Mouse (Mus musculus): ENCODE data around the gene Pold2. TPM values are rescaled to one million over a fixed set of nuclear protein-coding genes. Genes with fewer than 3 reads are reported as not detected.

Gene Pold2
- polyA plus RNA-seq, 1 experiment from 2014 or later = 105 TPM

DNA sequence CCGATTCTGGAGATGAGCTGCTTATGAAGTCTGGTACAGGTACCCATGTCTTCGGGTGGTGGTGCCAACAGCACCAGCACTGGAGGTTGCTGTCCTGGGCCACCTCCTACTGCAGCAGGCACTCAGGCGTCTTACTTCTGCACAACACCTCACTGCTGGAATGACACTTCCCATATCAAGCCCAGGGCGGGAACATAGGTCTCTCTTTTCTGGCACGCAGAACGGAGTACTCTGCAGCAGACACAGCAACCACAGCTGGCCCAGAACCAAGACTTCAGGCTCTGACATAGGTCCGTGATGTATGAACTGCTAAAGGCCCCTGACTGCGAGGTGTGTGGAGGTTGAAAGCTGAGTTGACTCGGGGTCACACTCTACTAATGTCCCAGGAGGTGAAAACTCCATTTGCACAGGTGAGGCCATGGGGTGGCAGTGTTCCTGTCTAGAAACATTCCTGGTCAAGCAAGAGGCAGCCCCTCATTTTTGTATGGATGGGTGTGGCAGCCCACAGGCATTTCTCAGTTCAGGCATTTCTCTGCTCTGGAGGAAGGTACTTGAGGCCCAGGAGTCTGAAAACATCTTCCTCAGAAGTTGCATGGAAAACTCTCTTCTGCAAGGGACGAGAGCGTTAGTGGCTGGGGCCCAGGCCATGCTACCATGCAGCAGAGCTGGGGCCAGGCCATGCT is 49.4 kb downstream of the Pold2 start:
- Histone ChIP-seq H3K9me3 (replicated peaks; ENCODE audit: control insufficient read depth, low read length) (no peaks in the 10 kb centered on the region), H3K4me3 (ENCODE audit: low read depth, low read length) (no peak overlapping the region), H3K27ac (replicated peaks; ENCODE audit: low read depth, low read length) (no peak overlapping the region), H3K36me3 (replicated peaks; ENCODE audit: control insufficient read depth, insufficient read depth, low read depth, low read length) (no peaks in the 10 kb centered on the region), H3K27me3 (ENCODE audit: control insufficient read depth, insufficient read depth, low read length) (no peaks in the 10 kb centered on the region), H3K9ac (replicated peaks; ENCODE audit: low read length) (no peak overlapping the region), H3K4me2 (ENCODE audit: low read depth, low read length) (no peak overlapping the region), H3K4me1 (ENCODE audit: control insufficient read depth, insufficient read depth, low read length) (no peaks in the 10 kb centered on the region)
- ATAC-seq (replicated peaks; ENCODE audit: insufficient number of reproducible peaks, low FRiP score, low TSS enrichment, low read depth) = no peak
- 87% methylated on average over 11 of the region's 11 CpGs for WGBS
- DNase-seq (ENCODE audit: low spot score) = no peak

DNA sequence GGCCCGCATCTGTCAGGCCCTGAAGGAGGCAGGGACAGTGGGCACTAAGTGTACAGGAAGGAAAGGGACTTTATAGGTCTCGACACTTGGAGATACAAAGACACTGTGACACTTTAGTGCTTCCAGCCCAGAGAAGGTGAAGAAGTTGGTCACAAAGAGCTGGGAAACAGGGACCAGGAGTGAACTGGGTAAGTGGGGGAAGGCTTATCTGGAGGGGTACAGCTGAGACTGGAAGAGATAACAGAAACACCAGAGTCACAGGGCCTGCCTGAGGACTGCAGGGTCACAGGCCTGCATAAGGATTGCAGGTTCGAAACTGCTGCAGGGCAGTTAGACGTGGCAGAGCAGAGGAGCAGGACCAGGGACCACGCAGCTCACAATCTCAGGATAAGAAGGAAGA is 50.2 kb downstream of the Pold2 start:
- H3K36me3 ChIP-seq (replicated peaks; ENCODE audit: control insufficient read depth, insufficient read depth, low read depth, low read length) = no peaks in the 10 kb centered on the region

GRCm38 (mm10) chr11:5825432-5825831 is 52.7 kb downstream of the Pold2 start:
- DNase-seq (ENCODE audit: low spot score) (no peak), ATAC-seq (replicated peaks; ENCODE audit: insufficient number of reproducible peaks, low FRiP score, low TSS enrichment, low read depth) (no peak)
- no peaks in the 10 kb centered on the region for H3K9me3 ChIP-seq (replicated peaks; ENCODE audit: control insufficient read depth, low read length)
- no peak overlapping the region for H3K9ac ChIP-seq (replicated peaks; ENCODE audit: low read length)
- no peak overlapping the region for H3K4me2 ChIP-seq (ENCODE audit: low read depth, low read length)
- no peak overlapping the region for H3K4me3 ChIP-seq (ENCODE audit: low read depth, low read length)
- H3K36me3 ChIP-seq (replicated peaks; ENCODE audit: control insufficient read depth, insufficient read depth, low read depth, low read length) = no peaks in the 10 kb centered on the region
- H3K27me3 ChIP-seq (ENCODE audit: control insufficient read depth, insufficient read depth, low read length) = no peaks in the 10 kb centered on the region
- H3K4me1 ChIP-seq (ENCODE audit: control insufficient read depth, insufficient read depth, low read length) = no peaks in the 10 kb centered on the region
- H3K27ac ChIP-seq (replicated peaks; ENCODE audit: low read depth, low read length) = no peak overlapping the region

More for the DNA sequence above, 50.2 kb downstream of the Pold2 start:
- DNase-seq (ENCODE audit: low spot score) (no peak), ATAC-seq (replicated peaks; ENCODE audit: insufficient number of reproducible peaks, low FRiP score, low TSS enrichment, low read depth) (no peak)
- Histone ChIP-seq H3K9ac (replicated peaks; ENCODE audit: low read length) (no peak overlapping the region), H3K4me2 (ENCODE audit: low read depth, low read length) (no peak overlapping the region), H3K9me3 (replicated peaks; ENCODE audit: control insufficient read depth, low read length) (no peaks in the 10 kb centered on the region), H3K27me3 (ENCODE audit: control insufficient read depth, insufficient read depth, low read length) (no peaks in the 10 kb centered on the region), H3K27ac (replicated peaks; ENCODE audit: low read depth, low read length) (no peak overlapping the region), H3K4me1 (ENCODE audit: control insufficient read depth, insufficient read depth, low read length) (no peaks in the 10 kb centered on the region), H3K4me3 (ENCODE audit: low read depth, low read length) (no peak overlapping the region)
- 96% methylated on average over 5 of the region's 5 CpGs for WGBS

Other genes starting within 250 kb of the Pold2 start
- gene Mrps24, start 162.6 kb downstream of the Pold2 start, polyA plus RNA-seq (2014; fragmentation: Nextera tagmentation; extraction: Ambion mirVana) = 170 and 176 TPM in 2 replicates
- gene Urgcp, start 115.9 kb downstream of the Pold2 start, polyA plus RNA-seq (2014; fragmentation: Nextera tagmentation; extraction: Ambion mirVana) = 9.4 and 10.1 TPM in 2 replicates
- gene Dbnl, start 89.8 kb downstream of the Pold2 start, polyA plus RNA-seq (2014; fragmentation: Nextera tagmentation; extraction: Ambion mirVana) = 121 and 126 TPM in 2 replicates
- 9.7 and 10.6 TPM in 2 replicates for gene Pgam2, start 74.6 kb downstream of the Pold2 start, polyA plus RNA-seq (2014; fragmentation: Nextera tagmentation; extraction: Ambion mirVana)
- 7.0 and 7.1 TPM in 2 replicates for gene Polm, start 40.3 kb downstream of the Pold2 start, polyA plus RNA-seq (2014; fragmentation: Nextera tagmentation; extraction: Ambion mirVana)
- gene Aebp1, start 16.3 kb downstream of the Pold2 start, polyA plus RNA-seq (2014; fragmentation: Nextera tagmentation; extraction: Ambion mirVana) = 8.3 and 10.3 TPM in 2 replicates
- 7.6 and 25.4 TPM in 2 replicates for gene Myl7, start 20.5 kb upstream of the Pold2 start, polyA plus RNA-seq (2014; fragmentation: Nextera tagmentation; extraction: Ambion mirVana)
- 2.2 and 2.6 TPM in 2 replicates for gene Gck, start 71.8 kb upstream of the Pold2 start, polyA plus RNA-seq (2014; fragmentation: Nextera tagmentation; extraction: Ambion mirVana)
- 30.1 and 31.4 TPM in 2 replicates for gene Ykt6, start 77.4 kb upstream of the Pold2 start, polyA plus RNA-seq (2014; fragmentation: Nextera tagmentation; extraction: Ambion mirVana)
- 1.6 and 1.7 TPM in 2 replicates for gene Camk2b, start 188.1 kb upstream of the Pold2 start, polyA plus RNA-seq (2014; fragmentation: Nextera tagmentation; extraction: Ambion mirVana)

Data from embryonic facial prominence, embryonic 11.5 days (tissue).